Mouse (Mus musculus): ENCODE measurements around the gene Zfp831.

Zfp831 gene

GRCm38 (mm10) chr2:174652864-174653263, 9.5 kb downstream of the Zfp831 start:
- no peak for DNase-seq

- DNase-seq: no peak
Observed at GRCm38 (mm10) chr2:174655341-174655740, 12.0 kb downstream of the Zfp831 start.

GRCm38 (mm10) chr2:174658229-174658844, 15.0 kb downstream of the Zfp831 start:
- DNase-seq: peak in 1 of 2 experiments; percentile 16

GRCm38 (mm10) chr2:174659874-174660273, 16.5 kb downstream of the Zfp831 start:
- no peak for DNase-seq

- DNase-seq: no peak
Observed at GRCm38 (mm10) chr2:174660321-174660720, 17.0 kb downstream of the Zfp831 start.

GRCm38 (mm10) chr2:174661436-174662171, 18.3 kb downstream of the Zfp831 start:
- no peak for DNase-seq

GRCm38 (mm10) chr2:174662593-174662992, 19.3 kb downstream of the Zfp831 start:
- no peak for DNase-seq

GRCm38 (mm10) chr2:174665404-174665803, 22.1 kb downstream of the Zfp831 start:
- DNase-seq: no peak

GRCm38 (mm10) chr2:174668806-174669205, 25.5 kb downstream of the Zfp831 start:
- no peak for DNase-seq

GRCm38 (mm10) chr2:174672506-174673190, 29.3 kb downstream of the Zfp831 start:
- peak; percentile 13 to 49 for DNase-seq

GRCm38 (mm10) chr2:174673592-174674286, 30.4 kb downstream of the Zfp831 start:
- peak; percentile 85 to 96 for DNase-seq

- peak in 1 of 2 experiments; percentile 7 for DNase-seq
Observed at GRCm38 (mm10) chr2:174674287-174675045, 31.1 kb downstream of the Zfp831 start.

- peak; percentile 73 to 90 for DNase-seq
Observed at GRCm38 (mm10) chr2:174675642-174676041, 32.3 kb downstream of the Zfp831 start.

GRCm38 (mm10) chr2:174701351-174701750, 58.0 kb downstream of the Zfp831 start:
- DNase-seq: no peak

GRCm38 (mm10) chr2:174707101-174707500, 63.8 kb downstream of the Zfp831 start:
- no peak for DNase-seq

GRCm38 (mm10) chr2:174708587-174708986, 65.3 kb downstream of the Zfp831 start:
- no peak for DNase-seq

GRCm38 (mm10) chr2:174710185-174710584, 66.9 kb downstream of the Zfp831 start:
- DNase-seq: no peak

- DNase-seq: no peak
Observed at GRCm38 (mm10) chr2:174712043-174712442, 68.7 kb downstream of the Zfp831 start.

GRCm38 (mm10) chr2:174715938-174716337, 72.6 kb downstream of the Zfp831 start:
- DNase-seq: no peak

GRCm38 (mm10) chr2:174717857-174718256, 74.5 kb downstream of the Zfp831 start:
- no peak for DNase-seq

GRCm38 (mm10) chr2:174727114-174727823, 83.9 kb downstream of the Zfp831 start:
- DNase-seq: no peak

- DNase-seq: no peak
Observed at GRCm38 (mm10) chr2:174731939-174732338, 88.6 kb downstream of the Zfp831 start.

Measured in kidney, postnatal 36 days (tissue).